Mouse (Mus musculus) heart, postnatal 14 days (tissue): ENCODE data around the gene Tmem175. TPM values are rescaled to one million over a fixed set of nuclear protein-coding genes. Genes with fewer than 3 reads are reported as not detected.
A peak's percentile ranks its signal among the peaks of the same experiment; 100 is the strongest.
"Not testable (repeated sequence)": the region's sequence is repeated elsewhere in the genome, so short reads cannot be mapped to it uniquely, and the experiment has no call there.

Source experiments
- DNase-seq, 2 experiments: peaks; one replicate each; pipeline ENCODE4 v3.0.0; 2021 to 2022
- intact Hi-C: fragments of 180-260 bp; cut with DNase I; formaldehyde crosslinking; loops from one replicate; pipeline ENCODE4 v1.15.1; 2025
- long read RNA-seq, 2 experiments: library from polyadenylated mRNA; stranded (forward); transcript quantifications; one replicate each; pipeline ENCODE4 v2.0.0; 2021
- total RNA-seq, 2 experiments: library from RNA; stranded (reverse); gene quantifications; 2 replicates each; pipeline ENCODE4 v1.2.3; 2021

Tmem175 gene
- 10 to 100 TPM; 10.0 to 10.2 TPM for total RNA-seq
- long read RNA-seq, experiment 1, transcript Tmem175-201 (11 exons, 3,956 nt), result major isoform, 6 of 16 reads
- long read RNA-seq, experiment 1, partial matches to known transcripts, result 5 of 16 reads
- long read RNA-seq, experiment 1, other reads (novel, unspliced or antisense), result 3 of 16 reads
- long read RNA-seq, experiment 2, transcript Tmem175-201 (11 exons, 3,956 nt), result major isoform, 11 of 24 reads
- long read RNA-seq, experiment 2, partial matches to known transcripts, result 5 of 24 reads
- long read RNA-seq, experiment 2, other reads (novel, unspliced or antisense), result 6 of 24 reads

- intact Hi-C loops, result loop anchor here (2.0 kb wide), 1 partner anchor 39 kb away; the partner anchor contains the start of gene Dgkq
Observed at GRCm38 (mm10) chr5:108629634-108630483, at the start of gene Tmem175, which contains the start of gene Gak. Tmem175 (plus strand) TSS chr5:108629770. Gak (minus strand) TSS chr5:108629755.

DNA sequence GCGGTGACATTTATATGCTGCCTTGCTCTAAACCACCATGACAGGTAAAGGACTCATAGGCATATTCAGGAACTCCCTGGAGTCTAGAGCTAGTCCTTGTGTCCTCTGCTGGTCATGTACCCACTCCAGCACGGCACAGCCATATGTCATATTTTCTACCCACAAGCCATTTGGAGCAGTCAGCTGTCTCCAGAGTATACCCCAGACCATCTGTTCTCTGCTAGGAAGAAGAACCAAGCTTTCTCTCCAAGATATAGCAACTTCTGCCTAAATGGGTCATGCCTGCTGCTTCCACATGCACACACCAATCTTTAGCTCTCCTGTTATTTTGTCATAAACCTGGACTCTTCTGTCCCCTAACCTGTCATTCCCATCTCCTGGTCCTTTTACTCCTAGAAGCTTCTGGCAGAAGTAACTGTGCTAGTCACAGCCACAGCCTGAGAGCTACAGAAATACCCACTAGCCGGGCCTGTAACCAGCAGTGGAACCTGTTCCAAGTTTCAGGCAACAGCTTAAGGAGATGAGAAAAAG is 48.1 kb upstream of the Tmem175 start:
- intact Hi-C loops, result loop anchor here (10.0 kb wide), 1 partner anchor 97 kb away; no protein-coding TSS in a partner anchor
- no peak for DNase-seq

More at GRCm38 (mm10) chr5:108629634-108630483, at the start of gene Tmem175, which contains the start of gene Gak:
- DNase-seq, result peak; percentile 93 to 94

GRCm38 (mm10) chr5:108599923-108600322 is 29.6 kb upstream of the Tmem175 start:
- intact Hi-C loops, result no loop called here
- DNase-seq, result no peak

- intact Hi-C loops, result no loop called here
- no peak for DNase-seq
Observed at GRCm38 (mm10) chr5:108602537-108602936, 27.0 kb upstream of the Tmem175 start.

- no peak for DNase-seq
Observed at GRCm38 (mm10) chr5:108610426-108610825, 19.1 kb upstream of the Tmem175 start.

DNA sequence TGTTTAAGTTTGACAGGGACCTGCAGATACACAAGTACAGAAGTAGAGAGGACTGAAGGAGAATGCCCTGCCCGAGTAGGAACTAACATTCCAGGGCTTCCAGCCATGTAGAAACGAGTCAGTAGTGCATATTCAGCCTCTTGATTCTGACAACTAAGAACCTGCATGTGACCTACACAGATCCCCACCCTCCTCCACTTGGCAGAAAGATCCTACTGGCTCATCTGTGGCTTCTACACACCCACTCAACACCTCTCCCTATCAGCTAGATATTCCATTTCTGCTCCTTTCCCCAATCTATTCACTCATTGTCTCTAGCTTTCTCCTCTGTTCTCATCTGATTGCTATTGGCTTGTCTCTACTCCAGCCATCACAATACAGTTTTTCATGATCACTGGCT is 7.7 kb upstream of the Tmem175 start:
- intact Hi-C loops, result no loop called here
- DNase-seq, result peak in 1 of 2 experiments; percentile 6

More at GRCm38 (mm10) chr5:108610426-108610825, 19.1 kb upstream of the Tmem175 start:
- intact Hi-C loops, result no loop called here

GRCm38 (mm10) chr5:108626050-108626660 is 3.4 kb upstream of the Tmem175 start:
- intact Hi-C loops, result no loop called here
- DNase-seq, result no peak

GRCm38 (mm10) chr5:108628891-108629633 is 508 bp upstream of the Tmem175 start:
- intact Hi-C loops, result loop anchor here (2.0 kb wide), 1 partner anchor 40 kb away; the partner anchor contains the start of gene Dgkq
- DNase-seq, result no peak

DNA sequence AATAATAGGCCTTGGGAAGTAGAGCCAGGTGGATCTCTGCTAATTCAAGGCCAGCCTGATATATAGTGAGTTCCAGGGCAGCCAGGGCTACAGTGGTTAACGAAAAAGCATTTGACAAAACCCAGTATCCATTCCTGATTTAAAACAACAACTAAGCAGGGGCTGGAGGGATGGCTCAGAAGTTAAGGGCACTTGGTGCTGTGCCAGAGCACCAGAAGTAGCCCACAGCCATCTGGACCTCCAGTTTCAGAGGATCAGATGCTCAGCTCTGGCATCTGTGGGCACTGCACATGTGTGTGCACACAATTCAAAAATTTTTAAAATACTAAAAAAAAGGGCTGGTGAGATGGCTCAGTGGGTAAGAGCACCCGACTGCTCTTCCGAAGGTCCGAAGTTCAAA is 4.1 kb downstream of the Tmem175 start:
- intact Hi-C loops, result no loop called here
- no peak for DNase-seq

DNA sequence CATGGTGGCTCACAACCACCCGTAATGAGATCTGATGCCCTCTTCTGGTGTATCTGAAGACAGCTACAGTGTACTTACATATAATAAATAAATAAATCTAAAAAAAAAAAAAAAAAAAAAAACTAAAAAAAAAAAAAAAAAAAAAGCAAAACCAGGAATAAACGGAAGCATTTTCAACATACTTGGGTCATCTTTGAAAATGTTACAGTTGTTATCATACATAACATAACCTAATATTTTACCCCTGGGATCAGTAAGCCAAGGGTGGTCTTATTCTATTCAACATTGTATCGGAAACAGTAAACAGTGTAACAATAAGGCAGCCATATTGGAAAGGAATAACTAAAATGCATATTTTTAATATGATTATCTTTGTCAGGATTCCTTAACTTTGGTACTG is 4.5 kb downstream of the Tmem175 start:
- intact Hi-C loops, DNase-seq: not testable (repeated sequence)

- intact Hi-C loops, result no loop called here
- no peak for DNase-seq
Observed at GRCm38 (mm10) chr5:108636172-108636571, 6.6 kb downstream of the Tmem175 start.

DNA sequence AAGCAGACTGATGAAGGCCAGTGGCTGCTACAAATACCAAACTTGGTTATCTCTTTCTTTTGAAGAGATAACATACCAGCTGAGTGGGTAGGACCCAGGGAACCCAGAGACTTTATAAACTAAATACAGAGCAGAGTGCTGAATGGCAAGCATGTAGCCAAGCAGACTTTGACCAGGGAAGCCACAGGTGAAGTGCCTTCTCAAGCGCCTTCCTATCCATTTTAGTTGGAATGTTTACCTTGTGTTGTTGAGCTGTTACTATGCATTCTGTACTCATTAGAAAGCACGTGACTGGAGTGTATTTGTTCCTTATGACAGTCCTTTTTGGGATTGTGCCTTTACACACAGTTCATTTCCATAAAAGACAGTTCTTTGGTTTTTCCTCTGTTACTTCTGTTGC is 14.1 kb downstream of the Tmem175 start:
- intact Hi-C loops, result no loop called here
- no peak for DNase-seq

DNA sequence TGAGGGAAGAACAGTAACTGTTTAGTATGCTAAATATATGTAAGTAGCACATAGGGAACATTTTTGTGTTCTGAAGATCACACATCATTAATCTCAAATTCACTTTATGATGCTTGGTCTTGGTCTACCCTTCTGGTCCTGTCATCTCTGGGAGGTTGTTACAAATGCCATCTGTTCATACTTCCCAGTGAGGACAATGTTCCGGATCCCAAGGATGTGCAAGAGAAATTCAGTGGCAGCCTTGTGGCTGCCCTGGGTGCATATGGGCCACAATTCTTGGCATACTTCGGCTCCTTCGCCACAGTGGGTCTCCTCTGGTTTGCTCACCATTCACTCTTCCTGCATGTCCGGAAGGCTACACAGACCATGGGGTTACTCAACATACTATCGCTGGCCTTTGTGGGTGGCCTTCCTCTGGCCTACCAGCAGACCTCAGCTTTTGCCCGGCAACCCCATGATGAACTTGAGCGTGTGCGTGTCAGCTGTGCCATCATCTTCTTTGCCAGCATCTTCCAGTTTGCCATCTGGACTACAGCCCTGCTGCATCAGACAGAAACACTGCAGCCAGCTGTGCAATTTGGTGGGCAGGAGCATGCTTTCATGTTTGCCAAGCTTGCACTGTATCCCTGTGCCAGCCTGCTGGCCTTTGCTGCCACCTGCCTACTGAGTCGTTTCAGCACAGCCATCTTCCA is 16.2 kb downstream of the Tmem175 start:
- DNase-seq, result no peak

DNA sequence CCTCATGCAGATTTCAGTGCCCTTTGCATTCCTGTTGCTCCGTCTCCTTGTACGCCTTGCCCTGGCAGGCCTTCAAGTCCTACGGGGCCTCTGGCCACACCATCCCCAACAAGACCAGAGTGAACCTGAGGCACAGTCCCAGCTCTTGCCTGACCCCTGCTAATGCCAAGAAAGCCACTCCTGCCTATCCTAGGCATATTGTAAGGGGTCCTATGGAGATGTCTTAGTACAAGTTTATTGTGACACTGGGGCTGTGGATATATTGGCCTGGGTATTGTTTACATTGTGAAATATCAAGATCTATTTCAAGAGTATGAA is 16.7 kb downstream of the Tmem175 start:
- DNase-seq, result no peak
- intact Hi-C loops, result no loop called here

More for the DNA sequence above, 16.2 kb downstream of the Tmem175 start:
- intact Hi-C loops, result no loop called here

- intact Hi-C loops, result no loop called here
- DNase-seq, result no peak
Observed at GRCm38 (mm10) chr5:108647311-108647710, 17.7 kb downstream of the Tmem175 start.

GRCm38 (mm10) chr5:108647820-108648465 is 18.4 kb downstream of the Tmem175 start:
- intact Hi-C loops, result no loop called here
- DNase-seq, result no peak

DNA sequence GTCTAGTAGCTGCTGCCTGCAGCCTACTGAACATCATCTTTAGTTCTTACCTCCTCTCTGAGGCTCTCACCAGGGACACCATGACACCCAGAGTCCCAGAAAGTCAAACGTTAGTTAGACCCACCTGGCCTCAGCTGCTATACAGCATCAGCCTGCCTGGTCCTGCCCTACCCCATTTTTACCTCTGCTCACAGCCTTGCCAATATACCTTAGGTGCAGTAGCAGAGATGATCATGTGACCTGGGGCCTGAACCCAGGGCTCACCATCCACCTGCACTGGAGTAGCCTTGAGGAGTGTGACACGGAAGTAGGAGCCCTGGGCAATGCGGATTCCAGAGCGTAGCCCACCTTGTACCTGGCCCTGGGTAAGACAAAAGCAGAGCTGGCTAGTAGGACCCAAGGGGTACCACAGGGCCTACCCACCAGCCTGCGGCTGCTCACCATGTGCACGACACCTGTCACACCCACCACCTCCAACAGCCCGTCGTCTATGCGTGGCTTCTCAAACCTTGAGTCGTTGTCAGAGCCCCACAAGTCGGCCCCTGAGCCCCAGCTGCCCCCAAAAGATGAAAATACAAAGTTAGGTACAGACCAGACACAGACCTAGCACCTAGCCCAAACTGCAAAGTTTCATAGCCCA is 19.5 kb downstream of the Tmem175 start:
- DNase-seq, result no peak

DNA sequence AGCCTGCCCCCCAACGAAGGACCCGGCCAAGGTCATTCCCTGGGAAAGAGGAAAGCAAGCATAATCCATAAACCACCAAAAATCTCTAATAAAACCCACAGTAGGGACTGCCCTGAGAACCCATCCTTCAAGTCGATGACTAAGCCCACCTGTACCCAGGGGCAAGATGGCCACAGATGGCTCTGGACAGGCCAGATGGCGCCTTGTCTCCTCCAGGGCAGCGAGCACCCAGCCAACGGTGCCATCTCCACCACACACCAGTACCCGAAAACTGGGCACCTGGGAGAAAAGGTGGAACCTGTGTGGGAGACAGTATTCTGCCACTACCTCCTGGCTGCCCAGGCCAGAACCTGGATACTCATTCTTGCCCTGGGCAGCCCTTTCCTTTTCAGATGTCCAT is 20.8 kb downstream of the Tmem175 start:
- no peak for DNase-seq
- intact Hi-C loops, result loop anchor here (5.0 kb wide), 1 partner anchor 223 kb away; no protein-coding TSS in a partner anchor

More for the DNA sequence above, 19.5 kb downstream of the Tmem175 start:
- intact Hi-C loops, result no loop called here
